Mouse (Mus musculus): ENCODE measurements at regions not wholly inside any gene's neighbourhood (a gene's known extent, or its start where the extent isn't known, plus 50 kb on each side); places are given as distances from the start of the nearest gene placed in this dataset.

DNA sequence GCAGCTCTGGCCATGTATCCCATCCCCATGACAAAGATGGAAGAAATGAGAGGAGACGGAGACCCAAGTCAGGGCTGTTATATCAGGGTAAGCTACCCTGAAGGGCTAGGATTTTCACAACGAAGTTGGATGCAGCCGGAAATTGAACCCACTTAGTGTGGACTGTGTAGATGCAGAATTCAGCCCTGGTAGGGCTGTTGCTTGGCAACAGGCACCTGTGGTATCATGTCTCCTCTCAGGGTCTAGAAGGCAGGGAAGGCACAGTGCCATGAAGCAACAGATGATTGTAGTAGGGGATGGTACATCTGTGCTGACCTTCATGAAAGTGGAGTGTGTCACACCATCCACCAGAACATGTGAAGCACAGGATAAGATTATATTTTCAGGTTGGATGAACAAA lies 51.2 kb upstream of the Zmat1 start:
- no peak for TF ChIP-seq POLR2A (IDR thresholded peaks at IDR 0.05; ENCODE audit: extremely low read depth, insufficient read depth, low read length)
- no peak for TF ChIP-seq CTCF (IDR thresholded peaks at IDR 0.05; ENCODE audit: low read depth, low read length)
